Mouse (Mus musculus) cerebellum, postnatal 10 days (tissue): ENCODE measurements at regions not wholly inside any gene's neighbourhood (a gene's known extent, or its start where the extent isn't known, plus 50 kb on each side); places are given as distances from the start of the nearest gene placed in this dataset.

ENCODE experiments used
- DNase-seq, 2 experiments: peaks; one replicate each; pipeline ENCODE4 v3.0.0; 2021; ENCODE audit warnings: mixed read lengths in 2 of 2

DNA sequence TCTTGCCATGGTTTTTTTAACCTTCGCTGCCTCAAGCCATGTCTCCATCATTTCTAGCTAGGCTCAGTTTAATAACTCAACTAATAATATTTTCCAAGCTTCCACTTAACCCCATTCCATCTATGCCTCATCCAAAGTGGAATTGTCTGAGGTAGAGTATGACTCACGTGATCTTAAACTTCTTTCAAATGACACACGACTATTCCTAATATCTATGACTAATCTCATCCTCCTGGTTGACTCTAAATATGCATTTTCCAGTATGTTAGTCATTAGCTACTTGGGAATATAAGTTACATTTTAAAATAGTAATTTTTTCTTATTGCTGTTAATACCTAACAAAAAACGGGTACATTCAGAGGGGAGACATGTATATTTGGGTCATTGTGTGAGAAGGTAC, 524.8 kb upstream of the Pappa start:
- no peak for DNase-seq

DNA sequence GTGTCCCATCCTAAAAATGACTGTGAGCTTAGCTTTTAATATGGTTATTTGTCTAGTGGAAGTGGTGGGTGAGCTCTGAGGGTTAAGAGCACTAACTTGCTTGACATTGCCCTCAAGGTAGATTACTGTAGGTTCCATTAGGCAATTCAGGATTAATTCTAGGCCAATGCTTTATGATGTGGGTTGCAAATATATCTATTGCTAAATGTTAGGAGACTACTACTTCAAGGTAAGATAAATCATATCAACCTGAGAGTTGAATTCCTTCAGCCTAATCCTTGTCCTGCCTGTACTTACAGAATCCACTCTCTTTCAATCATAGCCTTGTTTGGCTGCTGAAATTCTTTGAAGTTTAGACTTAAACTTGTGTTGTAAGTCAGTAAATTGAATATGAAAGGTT, 501.2 kb upstream of the Pappa start:
- no peak for DNase-seq

DNA sequence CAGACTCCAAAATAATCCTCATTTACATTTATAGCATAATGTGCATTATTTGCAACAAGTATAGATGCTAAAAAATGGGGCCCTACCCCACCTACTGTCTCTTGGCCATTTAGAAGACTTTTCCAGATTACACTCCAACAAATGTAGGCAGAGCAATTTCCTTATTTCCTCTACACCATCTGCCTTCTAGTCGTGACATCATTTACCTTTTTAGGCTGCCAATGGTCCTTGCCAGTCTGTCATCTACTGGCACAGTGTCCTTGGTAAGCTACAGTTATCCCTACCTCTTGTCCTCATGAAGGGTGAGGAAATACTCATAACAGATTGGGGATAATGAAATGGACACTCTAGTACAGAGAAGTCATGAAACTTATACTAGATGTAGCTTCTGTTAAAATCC, 491.8 kb upstream of the Pappa start:
- peak; percentile 5 to 13 for DNase-seq

DNA sequence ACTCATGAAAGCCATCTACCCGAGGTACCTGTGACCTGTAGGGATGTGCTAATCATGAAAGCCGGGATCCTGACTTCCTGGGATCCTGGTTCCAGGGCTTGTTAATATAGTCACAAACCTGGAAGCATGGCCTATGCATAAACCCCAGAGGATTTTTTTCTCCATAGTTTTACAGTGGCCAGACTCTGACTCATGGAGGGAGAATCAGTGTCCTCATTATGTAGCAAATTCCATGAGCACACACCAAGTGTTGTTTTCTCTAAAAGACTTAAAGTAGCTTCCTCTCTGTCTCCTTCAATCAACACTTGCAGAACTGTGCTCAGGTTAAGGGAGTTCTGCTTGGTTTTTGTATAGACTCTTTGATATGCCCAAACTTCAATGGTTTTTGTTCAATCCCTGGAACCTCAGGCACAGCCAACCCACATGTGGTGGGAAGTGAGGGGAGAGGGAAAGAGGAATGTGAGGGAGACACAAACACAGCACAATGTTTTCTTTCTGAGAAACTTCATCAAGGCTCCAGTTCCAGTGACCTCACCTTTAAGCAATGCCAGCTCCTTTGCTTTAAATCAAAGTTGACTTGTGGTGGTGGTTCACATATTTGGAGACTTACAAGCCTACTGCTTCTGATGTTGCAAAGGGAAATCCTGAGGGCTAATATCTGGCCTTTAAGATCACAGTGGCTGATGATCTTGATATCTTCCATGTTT, 488.6 kb upstream of the Pappa start:
- no peak for DNase-seq

DNA sequence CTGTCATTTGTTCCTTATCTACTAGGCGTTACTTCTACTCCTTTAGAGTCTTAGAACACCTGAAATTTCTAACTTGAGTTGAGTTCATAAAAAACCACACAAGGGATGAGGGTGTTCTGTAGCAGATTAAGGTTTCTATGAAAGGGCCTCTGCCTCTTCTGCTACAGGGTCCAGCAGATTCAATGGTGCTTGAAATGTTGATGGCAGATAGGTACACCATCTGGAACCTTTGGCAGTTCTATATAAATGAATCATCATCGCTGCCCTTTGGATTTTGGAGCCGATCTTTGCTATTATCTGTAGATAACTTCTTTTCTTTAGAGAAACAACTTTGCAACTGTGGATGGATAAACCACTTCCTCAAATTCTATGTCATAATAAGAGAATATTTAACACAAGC, 483.9 kb upstream of the Pappa start:
- DNase-seq = peak; percentile 10 to 25

DNA sequence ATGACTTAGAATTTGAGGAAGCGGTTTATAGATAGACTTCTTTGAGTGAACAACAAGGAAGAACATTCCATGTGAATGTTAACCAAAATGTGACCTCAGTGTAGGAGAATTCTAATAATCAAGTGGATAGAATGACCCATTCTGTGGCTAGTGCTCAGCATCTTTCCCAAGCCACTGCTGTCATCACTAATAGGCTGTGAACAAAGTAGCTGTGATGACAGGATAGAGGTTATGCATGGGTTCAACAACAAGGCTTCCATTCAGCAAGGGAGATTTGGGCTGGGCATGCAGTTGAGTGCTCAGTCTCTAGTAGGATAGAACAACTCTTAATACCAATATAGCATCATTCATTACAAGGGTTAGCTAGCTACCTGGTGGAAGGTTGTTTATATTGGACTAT, 483.0 kb upstream of the Pappa start:
- DNase-seq = no peak

DNA sequence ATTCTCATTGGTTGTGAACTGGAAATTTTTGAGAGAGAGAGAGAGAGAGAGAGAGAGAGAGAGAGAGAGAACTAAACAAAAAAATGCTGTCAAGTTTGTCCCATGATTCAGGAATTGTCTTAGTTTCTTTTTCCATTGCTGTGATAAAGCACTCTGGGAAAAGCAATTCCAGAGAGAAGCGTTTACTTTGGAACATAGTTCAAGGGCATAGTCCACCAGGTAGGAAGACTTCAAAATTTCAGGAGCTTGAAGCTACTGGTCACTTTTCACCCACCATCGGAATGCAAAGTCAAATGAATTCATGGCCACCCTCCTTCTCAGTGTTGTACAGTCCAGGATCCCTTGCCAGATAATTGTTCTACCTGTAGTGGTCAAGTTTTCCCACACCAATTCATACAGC, 478.8 kb upstream of the Pappa start:
- no peak for DNase-seq

DNA sequence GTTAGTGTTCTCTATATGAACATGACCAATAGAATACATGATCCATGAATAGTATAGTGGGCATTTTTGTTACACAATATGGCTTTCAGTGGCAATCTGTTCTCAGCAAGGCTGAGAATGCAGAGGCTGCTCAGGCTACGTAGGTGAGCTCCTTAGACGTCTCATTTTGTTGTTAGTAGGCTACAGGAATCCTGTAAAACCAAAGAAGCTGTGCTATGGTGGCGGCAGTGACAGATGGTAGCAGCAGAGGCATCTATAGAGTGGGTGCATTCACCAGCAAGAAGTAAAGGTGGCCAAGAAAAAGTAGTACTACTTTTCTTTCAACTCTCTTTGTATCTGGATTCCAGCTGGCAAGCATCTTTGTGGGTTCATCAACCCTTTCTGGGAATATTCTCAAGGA, 469.8 kb upstream of the Pappa start:
- no peak for DNase-seq

DNA sequence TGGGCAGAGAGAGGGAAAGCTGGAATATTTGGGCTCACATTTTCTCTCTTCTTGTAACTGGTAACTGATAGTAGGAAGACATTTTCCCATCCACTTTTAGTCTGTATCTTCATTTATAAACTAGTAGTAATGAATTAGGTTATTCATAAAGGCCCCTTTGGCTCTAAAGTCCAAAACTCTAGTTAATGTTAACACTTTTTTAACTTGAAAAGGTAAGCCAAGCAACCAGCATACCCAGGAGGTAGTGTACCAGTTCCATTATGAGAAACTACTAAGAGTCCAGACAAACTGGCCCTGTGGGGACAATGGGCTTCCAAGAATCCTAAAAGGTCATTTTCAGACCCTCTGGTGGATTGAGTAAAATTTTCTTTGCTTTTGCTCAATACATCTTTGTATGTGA, 468.4 kb upstream of the Pappa start:
- DNase-seq = no peak

DNA sequence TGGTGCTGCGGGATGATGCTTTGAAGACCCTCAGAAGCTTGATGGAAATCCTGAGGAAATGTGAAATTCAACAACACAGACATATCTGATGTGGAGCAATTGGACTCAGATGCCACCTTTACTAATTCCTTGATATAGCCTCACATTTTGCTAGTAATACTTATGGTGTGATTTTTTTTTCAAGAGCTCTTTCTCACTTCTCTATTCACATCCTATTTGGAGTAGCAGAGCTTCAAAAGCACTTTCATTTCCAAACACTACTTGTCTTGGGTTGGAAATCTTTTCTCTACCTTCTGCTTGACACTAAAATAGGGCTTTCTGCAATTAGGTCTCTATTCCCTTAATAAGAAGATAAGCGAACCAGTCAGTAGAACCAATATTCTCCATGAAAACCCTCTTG, 460.3 kb upstream of the Pappa start:
- no peak for DNase-seq

DNA sequence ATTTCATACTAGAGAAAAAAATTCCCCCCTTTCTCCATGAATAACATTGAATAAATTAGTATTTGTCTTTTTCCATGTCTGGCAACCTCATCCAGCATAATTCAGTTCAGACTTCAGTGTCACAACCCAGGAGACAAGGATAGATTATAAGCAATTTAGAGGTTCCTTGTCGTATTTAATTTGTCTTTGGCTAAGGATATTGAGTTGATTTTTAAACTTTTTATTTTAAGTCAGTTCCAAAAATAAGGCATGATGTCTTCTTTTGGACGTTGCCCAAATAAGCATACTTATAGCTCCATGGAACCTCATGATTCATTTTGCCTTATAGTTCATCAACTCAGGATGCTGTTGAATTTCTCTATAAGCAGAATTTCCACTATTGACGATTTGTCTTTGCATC, 456.0 kb upstream of the Pappa start:
- no peak for DNase-seq

DNA sequence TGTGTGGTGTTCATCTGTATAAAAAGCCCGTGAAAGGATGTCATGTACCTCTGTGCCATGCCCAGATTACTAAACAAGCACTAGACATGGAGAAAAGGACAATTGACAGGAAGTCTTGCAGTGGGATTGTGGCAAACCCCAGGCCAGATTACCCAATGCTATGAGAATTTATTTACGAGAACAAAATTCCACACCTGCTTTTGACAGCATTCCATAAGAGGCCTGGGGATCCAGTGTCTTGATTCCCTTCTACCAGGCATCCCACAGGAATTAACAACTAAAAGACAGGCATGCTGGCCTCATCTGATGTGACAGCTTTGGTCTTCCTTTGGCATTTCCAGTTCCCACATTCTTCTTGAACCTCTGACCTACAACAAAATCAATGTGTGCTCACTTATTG, 454.3 kb upstream of the Pappa start:
- DNase-seq = no peak

DNA sequence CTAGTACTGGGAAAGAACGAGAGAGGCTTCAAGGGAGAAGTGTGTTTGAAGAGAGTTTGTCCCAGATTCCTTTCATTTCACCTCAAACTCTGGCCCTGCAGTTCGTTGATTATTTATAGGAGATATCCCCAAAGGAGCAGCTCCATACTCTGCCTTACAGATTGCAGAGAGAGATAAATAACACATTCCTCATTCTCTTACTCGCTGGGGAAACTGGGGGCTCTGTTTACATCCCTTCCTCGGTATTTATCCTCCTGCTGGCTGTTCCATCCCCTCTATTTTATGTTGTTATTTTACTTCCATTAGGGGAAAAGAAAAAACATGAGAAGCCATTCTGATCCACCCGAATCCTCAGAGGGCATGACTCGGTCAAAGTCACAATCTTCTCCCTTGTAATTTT, 447.5 kb upstream of the Pappa start:
- DNase-seq = no peak

DNA sequence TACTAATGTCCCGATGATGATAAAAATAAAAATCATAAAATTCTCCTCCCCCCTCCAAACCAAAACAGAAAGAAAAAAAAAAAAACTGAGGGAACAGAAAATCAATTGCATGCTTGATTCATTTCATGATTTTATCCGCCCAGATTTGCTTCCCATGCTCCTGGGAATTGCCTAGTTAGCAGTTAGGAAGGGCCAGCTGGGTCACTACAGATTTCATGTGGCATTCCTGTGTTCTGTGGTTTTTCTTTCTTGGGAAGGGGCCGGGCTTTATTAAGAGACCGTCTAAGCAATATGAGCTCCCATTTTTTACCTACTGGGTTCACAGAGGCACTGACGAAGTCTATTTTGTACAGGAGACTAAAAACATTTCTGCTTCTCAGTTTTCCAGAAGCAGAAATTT, 447.1 kb upstream of the Pappa start:
- DNase-seq = no peak

DNA sequence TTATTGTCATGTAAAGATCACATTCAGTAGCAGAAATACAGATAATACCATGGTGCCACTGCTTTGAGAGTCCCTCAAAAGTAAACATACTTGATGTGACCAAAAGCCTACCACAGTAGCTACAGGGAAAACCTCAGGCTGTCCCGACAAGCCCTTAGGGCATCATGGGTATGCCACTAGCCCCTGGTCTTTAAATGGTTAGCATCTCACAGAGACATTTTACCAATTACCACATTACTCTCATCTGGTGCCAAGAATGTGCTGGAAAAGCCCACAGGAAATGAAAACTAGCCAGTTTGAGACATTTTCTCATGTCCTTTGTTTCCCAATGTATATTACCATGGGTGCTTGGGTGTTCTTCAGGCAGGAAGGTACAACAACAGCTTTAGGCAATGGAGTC, 439.3 kb upstream of the Pappa start:
- DNase-seq = no peak

DNA sequence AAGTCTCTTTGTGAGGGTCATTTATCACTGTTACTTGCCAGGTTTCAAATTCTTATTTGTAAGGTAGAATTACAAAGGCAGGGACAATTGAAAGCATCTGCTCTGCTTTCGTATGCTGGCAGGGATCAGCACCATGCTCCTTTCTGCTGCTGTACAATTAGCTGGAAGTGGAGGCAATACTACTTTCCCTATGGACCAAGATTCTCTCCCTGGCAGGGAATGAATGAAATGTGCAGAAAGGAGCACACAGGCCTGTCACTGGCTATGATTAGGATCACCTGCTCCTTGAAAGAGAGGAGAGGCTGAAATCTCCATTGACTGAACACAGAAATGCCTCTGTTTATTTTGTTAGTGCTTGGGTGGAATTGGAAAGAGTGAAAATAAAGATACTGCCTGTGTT, 427.8 kb upstream of the Pappa start:
- no peak for DNase-seq

DNA sequence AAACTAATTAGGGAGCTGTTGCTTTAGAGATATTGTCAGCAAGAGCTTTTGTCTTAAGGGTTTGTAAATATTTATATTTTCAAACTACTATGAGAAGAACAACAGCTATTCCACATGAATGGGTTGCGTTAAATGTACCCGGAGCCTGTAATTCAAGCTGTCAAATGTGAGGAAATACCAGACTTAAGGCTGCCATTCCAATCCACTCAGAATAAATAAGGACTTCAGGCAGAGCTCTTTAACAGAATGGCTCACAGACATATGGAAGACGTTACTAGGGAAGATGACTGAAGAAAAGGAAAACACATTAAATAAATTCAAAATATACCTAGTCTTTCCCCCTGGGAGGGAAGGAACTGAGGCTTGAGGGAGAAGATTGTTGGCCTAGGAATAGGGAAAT, 400.7 kb upstream of the Pappa start:
- DNase-seq = no peak

DNA sequence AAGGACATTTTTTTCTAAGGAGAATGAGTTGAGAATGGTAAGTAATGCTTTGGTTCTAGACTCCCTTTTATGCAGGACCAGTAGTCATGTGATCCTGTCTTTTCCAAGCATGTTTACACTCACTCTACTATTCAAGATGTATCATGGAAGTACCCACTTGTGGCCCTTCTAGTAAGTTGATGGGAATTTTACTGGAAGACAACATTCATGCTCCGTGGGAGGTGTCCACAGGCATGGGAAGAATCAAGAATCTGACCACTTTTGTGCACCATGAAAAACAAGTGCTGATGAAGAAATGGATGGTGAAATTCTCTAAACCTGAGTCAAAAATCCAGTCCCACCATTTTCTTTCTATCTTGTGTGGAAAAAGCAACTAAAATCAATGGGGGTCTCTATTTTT, 399.1 kb upstream of the Pappa start:
- no peak for DNase-seq

DNA sequence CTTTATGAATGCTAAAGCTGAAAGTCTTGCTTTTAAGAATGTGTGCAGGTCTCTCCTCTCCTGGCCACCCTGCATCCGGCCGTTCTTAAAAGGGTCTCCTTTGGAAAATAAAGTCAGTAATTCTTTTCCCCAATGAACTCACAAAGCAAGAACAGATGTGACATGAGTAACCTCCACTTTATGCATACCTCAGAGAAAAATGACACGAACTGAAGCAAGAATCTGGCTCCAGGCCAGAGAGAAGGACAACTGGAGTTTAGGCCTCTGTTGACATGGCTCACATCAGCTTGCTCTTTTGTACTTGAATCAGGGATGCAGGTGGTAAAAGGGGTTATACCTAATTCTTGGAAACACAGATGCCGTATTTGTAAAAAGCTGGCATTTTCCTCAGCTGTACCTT, 368.0 kb upstream of the Pappa start:
- peak in 1 of 2 experiments; percentile 3 for DNase-seq

DNA sequence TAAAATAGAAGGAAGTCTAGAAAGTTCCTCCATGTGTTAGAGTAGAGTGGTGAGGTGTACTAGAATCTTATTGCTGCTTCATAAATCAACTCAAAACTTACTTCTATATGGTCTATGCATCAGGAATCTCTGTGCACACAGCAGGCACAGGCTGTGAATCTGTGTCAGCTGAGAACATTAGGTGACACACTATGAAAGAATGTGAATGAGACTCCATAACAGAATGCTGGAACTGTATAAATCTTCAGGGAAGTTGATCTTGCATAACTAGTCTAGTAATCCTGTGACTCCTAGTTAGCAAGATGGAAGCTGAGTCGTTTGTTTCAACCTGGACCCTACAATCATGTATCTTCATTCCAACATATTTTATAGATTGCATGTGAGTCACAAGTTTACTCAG, 355.4 kb upstream of the Pappa start:
- no peak for DNase-seq

DNA sequence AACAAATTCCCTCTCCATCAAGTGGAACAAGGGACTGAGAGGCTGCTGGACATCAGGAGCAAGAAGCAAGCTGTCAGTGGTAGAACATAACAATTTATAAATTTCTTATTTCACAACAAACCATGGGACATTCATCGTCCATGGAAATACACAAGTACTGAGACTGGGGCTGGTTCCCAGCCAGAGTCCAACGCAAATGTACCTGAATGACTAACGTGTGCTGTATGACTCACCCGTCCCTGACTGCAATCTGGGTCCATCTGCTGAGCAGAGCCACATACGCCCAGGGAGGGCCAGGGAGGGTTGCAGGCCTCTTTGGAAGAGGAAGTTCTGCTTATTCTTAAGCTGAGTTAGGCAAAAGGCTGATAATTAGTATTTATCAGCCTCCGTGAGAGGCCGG, 320.1 kb upstream of the Pappa start:
- DNase-seq = peak in 1 of 2 experiments; percentile 1

DNA sequence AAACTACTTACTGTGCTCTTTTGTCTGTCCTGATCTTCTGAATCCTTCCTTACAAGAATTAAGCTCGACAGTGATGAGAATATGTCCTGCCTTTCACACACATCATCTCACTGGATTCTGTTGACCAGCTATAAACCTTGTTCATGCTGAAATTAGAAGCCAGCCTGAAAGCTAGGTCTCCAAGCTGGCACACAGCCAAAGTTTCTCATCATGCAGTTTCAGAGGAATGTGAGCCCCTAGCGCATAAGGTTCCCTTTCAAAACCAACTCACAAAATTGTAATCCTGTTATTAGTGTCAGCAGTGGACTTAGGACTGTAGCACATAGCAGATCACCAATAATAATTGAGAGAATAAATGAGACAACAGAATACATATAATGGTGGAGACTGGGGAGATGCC, 319.0 kb upstream of the Pappa start:
- DNase-seq = peak; percentile 41 to 61

DNA sequence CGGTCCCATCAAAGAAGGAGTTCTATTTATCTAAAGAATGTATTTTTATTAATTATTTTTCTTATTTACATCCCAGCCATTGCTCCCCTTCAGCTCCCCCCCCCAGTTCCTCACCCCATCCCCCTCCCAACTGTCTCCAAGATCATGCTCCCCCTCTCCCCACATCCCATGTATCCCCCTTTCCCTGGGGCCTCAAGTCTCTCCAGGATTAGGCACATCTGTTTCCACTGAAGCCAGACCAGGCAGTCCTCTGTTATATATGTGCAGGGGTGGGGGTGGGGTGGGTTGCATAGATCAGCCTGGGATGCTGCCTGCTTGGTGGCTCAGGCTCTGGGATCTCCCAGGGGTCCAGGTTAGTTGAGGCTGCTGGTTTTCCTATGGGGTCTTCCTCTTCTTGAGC, 316.8 kb upstream of the Pappa start:
- no peak for DNase-seq

DNA sequence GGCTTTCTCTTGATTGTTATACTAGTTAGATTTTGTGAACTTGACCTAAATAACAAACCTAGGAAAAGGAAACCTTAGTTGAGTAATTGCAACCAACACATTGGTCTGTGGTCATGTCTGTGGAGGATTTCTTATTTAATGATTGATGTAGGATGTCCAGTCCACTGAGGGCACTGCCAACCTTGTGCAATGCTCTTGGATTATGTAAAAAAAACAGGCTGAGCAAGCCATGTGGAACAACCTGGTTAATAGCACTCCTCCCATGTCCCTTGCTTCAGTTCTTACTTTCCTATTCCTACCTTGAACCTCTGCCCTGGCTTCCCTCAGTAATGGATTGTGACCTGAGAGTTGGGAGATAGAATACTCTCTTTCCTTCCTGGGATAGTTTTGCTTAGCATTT, 312.0 kb upstream of the Pappa start:
- DNase-seq = no peak

DNA sequence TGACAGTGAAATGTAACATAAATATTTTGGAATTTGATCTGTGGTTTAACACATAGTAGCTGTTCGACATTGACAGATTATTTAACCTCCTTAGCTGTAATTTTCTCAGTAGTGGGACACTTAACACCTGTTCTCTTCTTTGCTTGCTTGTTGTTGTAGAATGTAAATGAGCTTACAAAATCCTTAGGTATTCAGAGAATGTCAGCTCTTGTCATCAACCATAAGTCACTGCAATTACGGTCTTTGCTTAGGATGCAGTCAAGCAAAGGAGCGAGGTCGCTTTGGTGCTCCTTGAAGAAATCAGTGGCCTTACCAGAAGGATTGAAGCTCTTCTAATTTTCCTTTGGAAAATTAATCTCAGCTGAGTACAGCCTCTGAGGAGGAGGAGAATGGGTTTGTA, 311.2 kb upstream of the Pappa start:
- DNase-seq = no peak

DNA sequence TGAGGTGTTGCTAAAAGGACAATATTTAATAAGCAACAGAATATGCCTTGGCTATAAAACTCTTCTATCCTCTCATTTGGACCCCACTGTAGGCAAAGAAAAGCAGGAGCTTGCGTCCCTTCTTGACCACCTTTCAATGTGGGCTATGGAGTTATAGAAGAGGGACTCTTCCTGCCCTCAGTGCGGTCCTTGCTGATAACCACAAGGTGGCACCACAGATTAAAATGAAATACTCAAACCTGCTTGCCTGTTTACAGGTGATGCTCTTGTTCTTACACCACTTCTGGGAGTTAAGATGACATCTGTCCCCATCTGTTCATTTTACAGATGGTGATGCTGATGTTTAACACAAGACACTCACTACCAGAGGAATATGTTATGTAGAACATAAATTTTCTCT, 291.1 kb upstream of the Pappa start:
- peak; percentile 37 to 44 for DNase-seq
